Mouse (Mus musculus) c-Kit-negative CD71-positive TER-119-positive erythroid progenitor cells, embryonic 14.5 days (primary cell): ENCODE data around the gene Itpka.

ENCODE experiments used
- DNase-seq: peaks from one replicate; pipeline ENCODE4 v3.0.0-alpha.2; 2013; ENCODE audit warnings: low read depth, low spot score

The Itpka gene

DNA sequence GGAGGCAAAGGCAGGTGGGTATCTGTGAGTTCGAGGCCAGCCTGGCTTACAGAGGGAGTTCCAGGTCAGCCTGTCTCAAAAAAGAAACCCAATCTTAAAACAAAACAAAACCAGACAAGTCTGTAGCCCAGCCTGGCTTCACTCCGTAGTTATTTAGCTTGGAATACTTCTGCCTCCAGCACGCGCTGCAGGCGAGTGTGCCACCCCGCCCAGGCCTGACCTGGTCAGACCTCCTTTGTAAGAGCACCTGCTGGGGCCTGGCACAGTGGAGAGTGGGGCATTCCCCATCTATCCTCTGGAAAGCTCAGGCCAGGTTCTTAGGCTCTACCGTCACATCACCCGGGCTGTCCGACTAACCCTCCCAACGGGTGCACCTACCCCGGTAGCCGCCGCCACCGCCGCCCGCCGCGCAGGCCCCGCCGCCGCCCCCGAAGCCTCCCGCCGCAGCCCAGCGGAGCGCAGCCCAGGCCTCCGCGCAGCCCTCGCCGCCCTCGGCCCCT is 15.5 kb downstream of the Itpka start:
- DNase-seq, result no peak

DNA sequence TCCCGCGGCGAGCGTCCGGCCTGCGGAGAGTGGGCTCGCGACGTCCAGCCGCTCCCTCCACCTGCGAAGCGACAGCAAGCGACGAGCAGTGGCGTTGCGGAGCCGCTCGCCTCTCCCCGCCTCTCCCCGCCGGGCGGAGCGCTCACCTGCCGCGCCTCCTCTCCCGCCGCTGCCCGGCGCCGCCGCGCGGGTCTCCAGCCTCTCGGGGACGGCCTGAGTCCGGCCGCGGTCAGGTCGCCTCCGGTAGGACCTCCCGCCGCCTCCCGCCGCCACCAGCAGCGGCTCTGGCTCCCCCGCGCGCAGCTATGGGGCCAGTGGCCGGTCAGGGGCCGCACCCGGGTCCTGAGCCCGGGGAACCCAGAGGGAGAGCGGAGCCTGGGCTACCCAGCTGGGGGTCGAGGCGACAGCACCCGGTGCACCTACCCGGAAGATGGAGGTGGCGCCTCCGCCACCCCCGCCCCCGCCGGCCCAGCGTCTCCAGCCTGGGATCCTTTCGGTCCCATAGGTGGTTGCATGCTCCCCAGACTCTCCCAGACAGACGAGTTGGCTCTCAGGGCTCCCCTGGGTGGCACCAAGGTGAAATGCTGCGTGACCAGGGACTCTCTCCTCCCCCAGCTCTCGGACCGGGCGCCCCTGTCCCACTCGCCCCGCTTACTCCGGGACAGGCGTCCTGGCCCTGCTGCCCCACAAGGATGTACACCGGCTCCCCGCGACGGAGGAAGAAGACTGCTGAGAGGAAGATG is 16.1 kb downstream of the Itpka start:
- no peak for DNase-seq

DNA sequence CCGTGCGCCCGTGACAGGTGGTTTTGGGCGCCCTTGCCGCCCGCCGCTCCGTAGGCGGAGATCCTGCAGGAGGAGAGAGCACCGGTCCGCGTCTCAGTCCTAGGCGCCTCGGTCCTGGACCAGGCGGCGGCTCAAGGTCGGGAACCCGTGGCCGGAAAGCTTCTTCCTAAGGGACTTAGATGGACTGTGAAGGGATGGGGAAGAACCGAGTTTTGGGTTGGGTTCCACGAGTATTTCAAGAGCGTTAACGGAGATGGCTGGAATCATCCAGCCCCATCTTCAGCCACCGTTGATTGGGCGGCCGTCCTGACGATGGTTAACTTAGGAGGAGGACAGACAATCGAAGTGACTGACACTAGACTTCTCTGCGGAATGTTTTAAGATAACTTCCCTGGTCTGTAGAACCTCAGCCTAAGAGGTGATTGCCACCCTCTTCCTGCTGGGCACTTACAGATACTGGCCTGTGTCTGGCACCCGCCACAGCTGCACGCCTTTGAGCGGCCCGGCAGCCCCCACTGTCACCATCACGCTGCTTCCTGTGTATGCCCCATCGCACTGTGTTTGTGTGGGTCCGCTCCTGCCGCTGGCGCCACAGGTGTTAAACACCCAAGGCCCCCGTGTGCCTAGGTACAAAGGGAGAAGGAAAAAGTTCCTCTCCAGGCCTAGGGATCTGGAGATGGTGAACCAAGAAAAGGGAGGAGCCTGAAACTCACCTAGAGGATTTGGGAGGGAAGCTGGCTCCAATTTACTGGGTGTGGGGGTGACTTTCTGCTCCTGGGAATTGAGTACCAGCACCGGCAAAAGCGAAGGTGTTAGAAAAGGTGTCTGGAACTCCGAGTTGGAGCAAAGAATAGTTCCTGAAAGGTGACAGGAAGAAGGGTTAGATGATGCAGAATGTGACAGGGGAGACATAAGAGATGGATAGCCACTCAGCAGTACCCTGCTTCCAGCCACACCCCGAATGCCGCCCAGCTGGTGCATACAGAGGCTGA is 17.0 kb downstream of the Itpka start:
- no peak for DNase-seq

DNA sequence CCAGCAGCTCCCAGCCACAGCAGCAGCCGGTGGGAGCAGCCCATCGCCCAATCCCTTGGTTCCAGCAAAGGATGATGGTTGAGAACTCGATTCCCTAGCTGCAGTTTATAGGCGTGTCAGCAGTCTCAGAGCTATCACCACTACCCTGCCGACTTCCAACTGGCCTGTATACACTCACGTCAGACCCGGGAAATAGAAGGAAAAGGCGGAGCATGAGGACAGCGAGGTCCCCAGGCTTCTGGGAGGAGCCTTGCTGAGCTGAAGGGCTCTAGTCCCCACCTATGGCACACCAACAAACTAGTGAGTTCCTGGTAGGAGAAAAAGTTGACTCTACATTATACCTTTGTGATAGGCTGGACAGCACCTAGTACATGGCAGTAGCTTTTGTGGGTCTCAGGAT is 18.1 kb downstream of the Itpka start, which contains the start of gene Ltk:
Gene Ltk, minus strand, starts transcription at position 181 of the 400 bp plus-strand sequence.
- no peak for DNase-seq

DNA sequence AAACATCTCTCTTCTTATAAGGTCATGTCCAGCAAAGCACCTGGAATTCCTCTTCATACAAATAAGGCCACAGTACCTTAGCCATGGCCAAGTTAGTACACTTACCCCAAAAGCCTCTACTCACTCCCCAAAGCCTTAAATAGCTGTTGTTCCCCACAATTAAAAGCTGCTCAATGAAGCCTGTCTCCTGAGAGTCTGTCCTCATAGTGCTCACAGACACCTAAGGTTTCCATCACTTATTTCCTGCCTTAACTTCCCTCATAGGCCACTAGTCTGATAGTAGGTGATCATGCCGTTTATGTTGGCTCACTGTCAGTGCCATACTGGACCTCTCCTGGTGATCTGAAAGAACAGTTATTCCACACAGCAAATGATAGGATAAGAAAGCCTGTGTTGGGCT is 20.1 kb downstream of the Itpka start:
- DNase-seq, result no peak

DNA sequence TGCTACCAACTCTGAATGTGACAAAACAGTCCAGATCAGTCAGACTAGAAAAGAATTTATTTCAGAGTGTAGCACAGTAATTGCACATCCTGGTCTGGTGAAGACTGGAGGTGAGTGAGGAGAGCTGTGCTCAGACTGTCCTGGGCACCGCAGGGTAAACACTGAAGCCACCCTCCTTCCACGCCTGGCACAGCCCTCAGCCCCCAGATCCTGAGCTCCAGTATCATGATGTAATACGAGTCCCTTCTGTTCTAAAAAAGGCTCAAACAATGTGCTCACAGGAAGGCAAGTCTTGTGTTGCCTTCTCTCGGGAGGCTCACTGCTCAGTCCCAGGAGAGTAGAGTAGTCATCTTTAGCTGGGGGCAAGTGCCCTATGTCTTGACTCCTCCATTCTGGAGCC is 21.8 kb downstream of the Itpka start:
- no peak for DNase-seq

DNA sequence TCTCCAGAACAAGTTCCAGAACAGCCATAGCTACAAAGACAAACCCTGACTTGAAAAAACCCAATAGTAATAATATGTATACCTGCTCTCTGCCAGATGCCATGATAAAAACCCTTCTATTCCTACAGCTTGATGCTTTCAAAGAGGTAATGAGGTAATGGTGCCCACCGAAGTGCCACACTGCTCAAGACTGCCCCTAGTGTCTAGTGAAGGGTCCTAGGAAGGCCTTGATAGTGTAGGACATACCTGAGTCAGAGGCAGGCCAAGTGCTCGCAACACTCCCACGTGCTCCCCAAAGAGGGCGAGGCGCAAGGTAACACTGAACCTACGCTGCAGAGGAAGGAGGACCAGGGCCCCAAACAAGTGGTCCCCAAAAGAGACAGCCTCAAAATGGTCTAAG is 25.1 kb downstream of the Itpka start:
- DNase-seq, result no peak

DNA sequence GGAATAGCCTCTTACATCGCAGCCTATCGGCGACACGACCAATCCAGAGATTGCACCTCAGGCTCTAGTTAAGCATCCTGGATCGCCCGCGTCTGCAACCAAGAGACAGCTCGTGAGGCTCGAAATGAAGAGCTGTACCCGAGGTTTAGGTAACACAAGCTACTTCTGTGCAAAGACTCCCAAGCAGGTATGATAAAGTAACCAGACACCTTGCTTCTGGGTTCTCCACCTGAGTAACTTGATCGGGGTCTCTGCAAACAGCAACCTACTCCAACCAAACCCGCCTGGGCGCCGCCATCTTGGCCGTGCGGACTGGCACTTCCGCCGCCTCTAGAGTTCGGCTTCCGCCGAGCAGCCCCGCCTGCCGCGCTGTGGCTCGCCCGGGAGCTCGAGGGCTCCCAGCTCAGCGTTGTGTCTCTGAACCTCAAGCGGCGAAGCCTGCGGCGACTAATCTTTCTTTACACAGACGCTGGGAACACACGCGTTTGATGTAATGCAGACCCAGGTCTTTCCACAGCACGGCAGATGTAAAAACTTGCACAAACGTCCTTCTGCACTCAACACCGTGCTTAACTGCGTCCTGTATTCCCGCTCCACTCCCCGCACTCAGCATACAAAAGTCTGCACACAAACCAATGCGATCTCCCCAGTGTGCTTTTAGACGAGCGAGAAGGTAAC is 45.2 kb downstream of the Itpka start, which contains the start of gene Rpap1:
Gene Rpap1, minus strand, starts transcription at position 332 of the 678 bp plus-strand sequence.
- peak; percentile 61 for DNase-seq

DNA sequence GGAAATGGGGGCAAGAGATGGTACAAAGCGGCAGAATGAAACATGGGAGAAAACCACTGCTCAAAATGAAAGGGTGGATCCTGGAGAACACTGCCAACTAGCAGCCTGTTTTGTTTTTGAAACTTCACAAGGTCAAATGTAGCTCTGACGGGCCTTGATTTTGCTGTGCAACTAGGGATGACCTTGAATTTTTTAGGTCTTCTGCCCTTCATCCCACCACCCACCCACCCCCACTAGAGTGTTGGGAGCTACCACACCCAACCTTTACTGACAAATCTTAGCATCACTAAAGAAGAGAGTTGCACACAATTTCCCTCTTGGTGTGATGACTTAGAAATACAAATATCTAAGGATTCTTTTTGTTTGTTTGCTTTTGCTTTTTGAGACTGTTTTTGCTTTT is 47.9 kb downstream of the Itpka start:
- DNase-seq, result no peak

DNA sequence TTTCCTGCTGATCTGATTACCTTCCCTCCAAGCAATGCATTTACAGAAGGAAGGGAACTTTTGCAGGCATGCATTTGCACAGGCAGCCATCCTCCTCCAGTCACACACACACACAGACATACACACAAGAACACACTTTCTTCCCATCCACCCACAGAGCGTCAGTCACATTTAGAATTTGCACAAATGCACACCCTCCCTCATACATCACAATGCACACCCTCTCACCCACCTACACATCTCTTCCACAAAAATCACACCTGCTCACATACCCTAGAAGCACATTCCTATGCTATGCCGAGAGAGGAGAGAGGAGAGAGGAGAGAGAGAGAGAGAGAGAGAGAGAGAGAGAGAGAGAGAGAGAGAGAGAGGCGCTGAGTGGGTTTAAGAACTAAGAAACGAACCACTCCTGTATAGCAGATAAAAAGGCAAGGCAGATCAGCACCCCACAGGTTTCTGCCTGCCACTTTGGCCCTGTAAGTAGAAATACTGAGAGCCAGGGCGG is 55.2 kb downstream of the Itpka start, which contains the start of gene Tyro3:
Gene Tyro3, plus strand, starts transcription at position 455 of the 505 bp plus-strand sequence.
- DNase-seq, result no peak

DNA sequence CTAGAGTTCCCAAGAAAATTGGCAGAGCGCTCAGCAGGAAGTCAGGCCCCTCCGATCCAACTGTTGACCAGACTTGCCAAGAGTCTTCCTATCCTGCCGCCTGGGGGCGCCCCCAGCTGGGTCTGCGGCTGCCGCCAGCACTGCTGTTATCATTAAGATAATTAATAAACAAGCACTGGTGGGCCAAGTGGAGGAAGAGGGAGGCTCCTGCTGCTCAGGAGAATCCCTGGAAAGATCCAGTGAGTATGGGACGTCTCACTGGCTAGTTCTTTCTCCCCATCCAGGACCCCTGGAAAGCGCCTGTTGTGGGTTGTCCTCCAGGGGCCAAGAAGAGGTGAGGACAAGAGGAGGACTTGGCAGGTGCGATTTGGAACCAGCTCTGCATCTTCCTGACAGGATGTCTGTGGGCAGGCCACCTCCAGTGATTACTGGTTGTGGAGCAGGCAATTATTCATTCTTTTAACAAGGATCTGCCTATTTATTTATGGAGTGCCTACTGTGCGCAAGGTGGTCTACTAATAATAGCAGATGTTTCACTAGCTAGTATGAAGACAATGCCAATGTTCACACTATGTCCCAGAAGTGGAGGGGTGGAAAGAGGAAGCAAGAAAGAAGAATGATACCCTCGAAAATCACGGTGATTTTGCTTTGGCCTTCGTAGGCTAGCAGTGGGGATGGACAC is 56.2 kb downstream of the Itpka start:
- DNase-seq, result no peak

DNA sequence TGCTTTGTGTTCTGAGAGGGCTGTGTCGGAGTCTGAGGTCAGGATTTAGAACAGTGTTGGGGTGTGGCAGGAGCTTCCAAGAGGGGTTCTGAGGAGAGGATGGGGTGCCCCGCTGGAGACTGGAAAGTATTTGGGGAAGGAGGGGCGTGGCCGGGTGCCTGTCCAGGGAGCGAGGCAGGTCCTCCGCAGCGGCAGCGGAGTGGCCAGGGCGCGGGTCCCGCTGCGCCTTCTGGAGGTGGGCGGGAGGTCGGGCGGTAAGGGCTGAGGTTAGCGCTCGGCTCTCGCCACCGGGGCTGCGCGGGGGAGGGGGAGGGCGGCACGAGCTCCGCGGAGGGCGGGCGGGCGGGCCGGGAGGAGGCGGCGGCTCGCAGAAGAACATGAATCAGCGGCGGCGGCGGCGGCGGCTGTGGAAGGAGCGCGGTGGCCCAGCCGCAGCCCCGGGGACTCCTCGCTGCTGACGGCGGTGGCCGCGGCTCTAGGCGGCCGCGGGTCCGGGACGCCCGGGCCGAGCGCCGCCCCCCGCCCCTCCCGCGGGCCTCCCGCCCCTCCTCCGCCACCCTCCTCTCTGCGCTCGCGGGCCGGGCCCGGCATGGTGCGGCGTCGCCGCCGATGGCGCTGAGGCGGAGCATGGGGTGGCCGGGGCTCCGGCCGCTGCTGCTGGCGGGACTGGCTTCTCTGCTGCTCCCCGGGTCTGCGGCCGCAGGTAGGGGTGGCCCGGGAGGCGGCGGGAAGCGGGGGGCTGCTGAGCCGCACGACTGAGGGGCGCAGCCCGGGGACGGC is 57.2 kb downstream of the Itpka start:
- DNase-seq, result no peak

DNA sequence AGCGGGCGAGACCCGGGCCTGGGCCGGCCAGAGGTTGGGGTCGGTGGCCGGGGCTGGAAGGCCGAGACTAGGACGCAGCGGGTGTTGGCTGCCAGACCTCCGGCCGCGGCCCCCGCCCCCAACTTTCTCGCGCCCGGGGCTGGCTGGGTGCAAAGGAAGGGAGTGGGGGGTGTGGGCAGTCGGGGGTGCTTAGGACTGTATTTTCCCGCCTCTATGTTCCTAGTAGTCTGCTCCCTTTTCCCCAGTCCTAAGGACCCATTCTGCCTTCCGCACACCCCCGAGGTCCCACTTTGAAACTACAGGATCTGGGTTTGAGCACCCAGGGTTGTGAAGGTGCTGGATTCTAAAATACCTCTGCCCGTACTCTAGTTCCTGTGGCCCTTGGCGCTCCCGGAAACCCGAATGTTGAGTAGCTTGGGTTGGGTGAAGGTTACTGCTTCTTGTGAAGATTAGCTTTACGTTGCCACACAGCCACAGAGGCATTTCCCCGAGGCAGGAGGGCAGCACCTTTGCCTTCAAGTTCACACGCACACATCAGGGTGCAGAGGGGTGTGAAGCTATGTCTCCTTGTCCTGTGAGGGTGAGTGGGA is 57.9 kb downstream of the Itpka start:
- no peak for DNase-seq
